Mouse (Mus musculus) left cerebral cortex, adult 11 months (tissue): ENCODE results near the gene Gm2163.
"Not testable (repeated sequence)": the region's sequence is repeated elsewhere in the genome, so short reads cannot be mapped to it uniquely, and the experiment has no call there.

Experiments
- DNase-seq: peaks from one replicate; pipeline ENCODE4 v3.0.0; 2022; ENCODE audit warnings: low spot score

Gm2163 gene

DNA sequence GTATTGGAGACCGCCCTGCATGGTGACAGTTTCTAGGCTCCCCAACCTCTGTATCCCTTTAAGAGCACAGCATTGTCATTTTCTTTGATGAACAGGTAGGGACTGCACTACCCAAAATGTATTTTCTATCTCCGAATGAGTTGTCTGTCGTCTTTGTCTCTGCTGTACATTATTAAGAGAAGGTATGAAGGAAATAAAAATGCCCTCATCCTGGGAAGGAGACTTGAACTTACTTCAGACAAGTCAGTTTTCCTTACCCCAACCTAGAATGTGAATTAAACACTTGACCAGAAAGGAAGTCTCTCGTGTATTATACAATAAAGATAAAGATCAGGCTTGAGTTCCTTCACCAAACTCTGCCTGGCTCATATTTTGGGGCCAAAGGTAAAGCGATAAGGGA lies at the start of gene Gm2163:
Gene Gm2163 (plus strand): TSS at position 301 of the 400 bp plus-strand sequence.
- not testable (repeated sequence) for DNase-seq

DNA sequence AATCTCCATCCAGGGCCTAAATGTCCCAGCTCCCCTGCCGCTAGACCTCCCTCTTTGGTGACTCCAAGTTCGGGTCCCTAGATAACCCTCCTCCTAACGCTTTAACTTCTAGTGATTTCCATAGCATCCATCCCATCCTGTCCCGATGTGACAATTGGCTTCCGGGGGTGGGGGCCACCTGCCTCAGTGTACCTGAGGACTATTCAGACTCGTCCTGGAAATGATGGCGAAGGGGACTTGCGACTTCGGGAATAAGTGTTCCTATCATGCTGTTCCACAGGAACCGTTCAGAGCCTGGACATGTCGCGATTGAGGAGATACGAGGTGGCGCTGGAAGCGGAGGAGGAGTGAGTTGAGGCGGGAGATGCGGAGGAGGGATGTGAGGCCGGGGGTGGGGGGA lies 27.5 kb upstream of the Gm2163 start, which contains the start of gene Gm21586:
Gene Gm21586 (plus strand): TSS at position 301 of the 400 bp plus-strand sequence.
- DNase-seq = not testable (repeated sequence)

DNA sequence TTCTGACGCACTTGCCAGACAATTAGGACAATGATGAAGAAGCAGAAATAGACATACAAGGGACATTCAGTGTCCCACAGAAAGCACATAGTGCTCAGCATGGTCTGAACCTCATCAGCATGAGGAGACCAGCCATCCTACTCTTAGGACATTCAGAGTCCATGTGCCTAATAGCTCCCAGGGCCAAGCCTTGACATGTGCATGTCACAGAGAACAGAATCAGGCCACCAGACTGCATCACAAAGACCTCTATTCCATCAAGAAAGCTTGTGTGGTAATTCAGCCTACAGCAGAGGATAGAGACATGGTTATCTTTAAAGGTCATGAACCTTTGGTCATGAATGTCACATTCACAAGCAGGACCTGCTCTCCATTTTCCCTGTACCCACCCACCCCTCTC lies 61.5 kb downstream of the Gm2163 start, which contains the start of gene Fam205a2:
Gene Fam205a2 (minus strand): TSS at position 101 of the 400 bp plus-strand sequence.
- DNase-seq = not testable (repeated sequence)

GRCm38 (mm10) chr4:42611895-42612294 lies 145.3 kb downstream of the Gm2163 start, which contains the start of gene Gm10591:
Gene Gm10591, plus strand, starts transcription at chr4:42612195.
- not testable (repeated sequence) for DNase-seq

GRCm38 (mm10) chr4:42629419-42629818 lies 162.9 kb downstream of the Gm2163 start, which contains the start of gene Gm2564:
Gene Gm2564, plus strand, starts transcription at chr4:42629719.
- DNase-seq = not testable (repeated sequence)
